Mouse (Mus musculus) C2C12 (cell line): Measurements from ENCODE around the gene Atp5g1. TPM values are rescaled to one million over a fixed set of nuclear protein-coding genes. Genes with fewer than 3 reads are reported as not detected.

ENCODE experiments used
- H3K27me3 ChIP-seq: one replicate; pipeline ENCODE4 v1.6.1; 2011; ENCODE audit not compliant: control insufficient read depth, insufficient read depth, insufficient read length
- H3K36me3 ChIP-seq: one replicate; pipeline ENCODE4 v1.6.1; 2011; ENCODE audit not compliant: control insufficient read depth, insufficient read depth
- H3K4me3 ChIP-seq: one replicate; pipeline ENCODE4 v1.5.1; 2011; ENCODE audit warnings: mild to moderate bottlenecking, control low read depth; ENCODE audit not compliant: poor library complexity, insufficient read depth, severe bottlenecking
- H3K79me2 ChIP-seq: one replicate; pipeline ENCODE4 v1.6.1; 2011; ENCODE audit not compliant: control insufficient read depth, insufficient read depth
- H3K79me3 ChIP-seq: one replicate; pipeline ENCODE4 v1.6.1; 2011; ENCODE audit warnings: low read depth, control low read depth
- H3ac ChIP-seq: one replicate; pipeline ENCODE3; 2011; ENCODE audit warnings: low read depth; ENCODE audit not compliant: control insufficient read depth, insufficient read length
- CEBPB ChIP-seq: IDR thresholded peaks from one replicate; pipeline ENCODE4 v1.6.1; 2011; ENCODE audit warnings: low read depth, mild to moderate bottlenecking, control low read depth, moderate library complexity
- CTCF ChIP-seq: IDR thresholded peaks from one replicate; pipeline ENCODE4 v1.5.1; 2011; ENCODE audit not compliant: control insufficient read depth, insufficient read depth, insufficient read length
- FOSL1 ChIP-seq: IDR thresholded peaks from one replicate; pipeline ENCODE4 v1.8.0; 2011; ENCODE audit warnings: mild to moderate bottlenecking, low read length; ENCODE audit not compliant: poor library complexity, insufficient read depth, severe bottlenecking
- MAX ChIP-seq: IDR thresholded peaks from one replicate; pipeline ENCODE4 v1.6.1; 2011; ENCODE audit warnings: mild to moderate bottlenecking, control low read depth
- MYOD1 ChIP-seq: IDR thresholded peaks from one replicate; pipeline ENCODE4 v1.6.1; 2011; ENCODE audit warnings: low read depth; ENCODE audit not compliant: control insufficient read depth, insufficient read length
- MYOG ChIP-seq: IDR thresholded peaks from one replicate; pipeline ENCODE4 v1.6.1; 2011; ENCODE audit not compliant: control insufficient read depth, insufficient read length; ENCODE audit errors: extremely low read depth
- USF1 ChIP-seq: IDR thresholded peaks from one replicate; pipeline ENCODE4 v1.6.1; 2011; ENCODE audit warnings: low read depth, mild to moderate bottlenecking, control low read depth, moderate library complexity
- polyA plus RNA-seq: library from polyadenylated mRNA; unstranded; fragments of >200 nt; fragmentation: generic; extraction: Trizol; gene quantifications from one replicate; pipeline ENCODE4 v1.2.1, GENCODE M21; 2012; ENCODE audit warnings: missing spikeins

The Atp5g1 gene
- polyA plus RNA-seq, 1 experiment = 857 TPM

- TF ChIP-seq USF1 = no peak
- no peak for TF ChIP-seq MYOG
- TF ChIP-seq MYOD1 = no peak
- no peak for TF ChIP-seq CEBPB
- no peak for TF ChIP-seq FOSL1
- TF ChIP-seq MAX = no peak
- TF ChIP-seq CTCF = no peak
- H3K36me3 ChIP-seq = no peaks in the 10 kb centered on the region
- H3K79me3 ChIP-seq = peaks cover 2% of the 10 kb centered on the region
- no peak overlapping the region for H3K4me3 ChIP-seq
- H3K27me3 ChIP-seq = peaks cover 32% of the 10 kb centered on the region
- H3ac ChIP-seq = no peak overlapping the region
- H3K79me2 ChIP-seq = peaks cover 8% of the 10 kb centered on the region
These were observed 44.9 kb downstream of the Atp5g1 start for GRCm38 (mm10) chr11:96030571-96030970.

GRCm38 (mm10) chr11:96028130-96028529 is 47.3 kb downstream of the Atp5g1 start:
- Histone ChIP-seq H3K79me3 (no peaks in the 10 kb centered on the region), H3ac (no peak overlapping the region), H3K4me3 (no peak overlapping the region), H3K27me3 (peaks cover 37% of the 10 kb centered on the region), H3K36me3 (no peaks in the 10 kb centered on the region), H3K79me2 (no peaks in the 10 kb centered on the region)
- TF ChIP-seq CEBPB (no peak), MYOG (no peak), CTCF (no peak), USF1 (no peak), FOSL1 (no peak), MYOD1 (no peak), MAX (no peak)

- TF ChIP-seq MYOD1 (no peak), CTCF (no peak), FOSL1 (no peak), MYOG (no peak), CEBPB (no peak)
- H3K27me3 ChIP-seq = peaks cover 5% of the 10 kb centered on the region
- no peaks in the 10 kb centered on the region for H3K79me3 ChIP-seq
- H3K79me2 ChIP-seq = no peaks in the 10 kb centered on the region
- no peak overlapping the region for H3K4me3 ChIP-seq
- no peak overlapping the region for H3ac ChIP-seq
- H3K36me3 ChIP-seq = no peaks in the 10 kb centered on the region
These were observed 54.8 kb downstream of the Atp5g1 start for GRCm38 (mm10) chr11:96020622-96021021.

Other genes with a start within 250 kb of the Atp5g1 start
- 2.7 TPM for gene Gngt2, start 238.5 kb downstream of the Atp5g1 start, polyA plus RNA-seq
- gene Abi3, start 233.2 kb downstream of the Atp5g1 start, polyA plus RNA-seq = 0.33 TPM
- gene B4galnt2, start 160.8 kb downstream of the Atp5g1 start, polyA plus RNA-seq = not detected
- gene Igf2bp1, start 69.7 kb downstream of the Atp5g1 start, polyA plus RNA-seq = 0.74 TPM
- gene Gip, start 51.1 kb downstream of the Atp5g1 start, polyA plus RNA-seq = not detected
- gene Snf8, start 40.8 kb downstream of the Atp5g1 start, polyA plus RNA-seq = 106 TPM
- gene Ube2z, start 10.3 kb downstream of the Atp5g1 start, polyA plus RNA-seq = 73.0 TPM
- 0.02 TPM for gene Calcoco2, start 36.3 kb upstream of the Atp5g1 start, polyA plus RNA-seq
- 0.01 TPM for gene Ttll6, start 58.1 kb upstream of the Atp5g1 start, polyA plus RNA-seq
- gene Hoxb13, start 118.6 kb upstream of the Atp5g1 start, polyA plus RNA-seq = 0.09 TPM
- not detected for gene Hoxb9, start 195.8 kb upstream of the Atp5g1 start, polyA plus RNA-seq
- gene Hoxb8, start 206.2 kb upstream of the Atp5g1 start, polyA plus RNA-seq = 0.02 TPM
- gene Hoxb7, start 211.0 kb upstream of the Atp5g1 start, polyA plus RNA-seq = 0.04 TPM
- gene Hoxb6, start 216.8 kb upstream of the Atp5g1 start, polyA plus RNA-seq = 0.05 TPM
- not detected for gene Hoxb5, start 227.7 kb upstream of the Atp5g1 start, polyA plus RNA-seq
- 0.02 TPM for gene Hoxb4, start 242.6 kb upstream of the Atp5g1 start, polyA plus RNA-seq
- not detected for gene Hoxb3, start 247.7 kb upstream of the Atp5g1 start, polyA plus RNA-seq